Mouse (Mus musculus): ENCODE measurements at regions not wholly inside any gene's neighbourhood (a gene's known extent, or its start where the extent isn't known, plus 50 kb on each side); places are given as distances from the start of the nearest gene placed in this dataset.

GRCm38 (mm10) chr13:43724161-43724560, 60.4 kb upstream of the Cd83 start:
- DNase-seq (ENCODE audit: low spot score), result no peak

- peak; percentile 67 for DNase-seq (ENCODE audit: low spot score)
Observed at GRCm38 (mm10) chr13:43725698-43726097, 58.9 kb upstream of the Cd83 start.

DNA sequence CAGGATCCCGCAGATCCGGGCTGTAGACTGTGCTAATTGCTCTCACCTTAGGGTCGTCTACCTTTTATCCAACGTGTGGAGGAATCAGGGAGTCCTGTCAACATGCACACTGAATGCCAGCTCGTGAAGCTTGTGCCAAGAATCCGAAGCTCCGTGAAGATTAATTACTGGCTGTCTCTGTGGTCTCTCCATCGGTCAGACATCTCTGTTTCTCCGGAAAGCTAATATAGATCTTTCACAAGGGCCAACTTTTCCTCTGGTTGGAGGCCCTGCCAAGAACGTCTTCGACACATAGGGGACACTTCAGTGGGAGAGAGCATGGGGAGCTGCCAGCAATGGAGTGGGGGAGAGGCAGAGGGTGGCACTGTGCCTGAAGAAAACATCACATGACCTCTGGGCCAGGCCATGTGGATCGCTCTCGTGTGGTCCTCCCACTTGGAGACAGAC, 57.7 kb upstream of the Cd83 start:
- no peak for DNase-seq (ENCODE audit: low spot score)

DNA sequence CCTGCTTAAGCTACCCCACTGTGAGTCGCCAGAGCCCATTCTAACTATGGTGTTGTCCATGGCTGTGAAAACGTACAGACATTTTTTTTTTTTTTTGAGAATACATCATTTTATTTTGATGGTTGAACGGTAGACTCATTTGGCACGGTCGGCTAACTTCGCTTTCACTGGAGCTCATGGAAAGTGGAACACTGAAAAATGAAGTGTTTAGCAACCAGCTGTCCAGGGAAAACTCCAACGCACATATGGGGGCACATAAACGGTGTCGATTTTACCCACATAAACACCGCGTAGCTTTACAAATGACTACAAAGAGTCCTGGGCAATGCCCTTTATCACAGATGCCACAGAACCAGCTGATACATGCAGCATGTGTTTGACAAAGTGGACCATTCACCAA, 55.0 kb upstream of the Cd83 start:
- no peak for DNase-seq (ENCODE audit: low spot score)

DNA sequence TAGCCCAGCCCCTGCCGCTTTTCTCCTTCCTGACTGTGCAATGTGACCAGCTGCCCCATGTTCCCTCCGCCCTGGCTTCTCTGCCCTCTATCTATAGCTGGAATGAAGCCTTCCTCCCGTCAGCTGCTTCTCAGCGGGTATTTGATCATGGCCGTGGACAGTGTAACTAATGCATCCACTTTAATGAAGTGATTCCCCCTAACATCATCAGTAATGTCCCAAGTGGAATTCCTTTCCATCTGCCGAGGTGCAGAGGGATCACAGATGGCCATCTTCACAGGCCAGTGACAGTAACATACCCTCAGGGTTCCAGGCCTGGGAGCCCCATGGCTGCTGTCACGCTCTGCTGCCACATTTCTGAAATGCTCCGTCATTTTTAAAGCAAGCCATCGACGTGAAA, 51.5 kb upstream of the Cd83 start:
- no peak for DNase-seq (ENCODE audit: low spot score)

DNA sequence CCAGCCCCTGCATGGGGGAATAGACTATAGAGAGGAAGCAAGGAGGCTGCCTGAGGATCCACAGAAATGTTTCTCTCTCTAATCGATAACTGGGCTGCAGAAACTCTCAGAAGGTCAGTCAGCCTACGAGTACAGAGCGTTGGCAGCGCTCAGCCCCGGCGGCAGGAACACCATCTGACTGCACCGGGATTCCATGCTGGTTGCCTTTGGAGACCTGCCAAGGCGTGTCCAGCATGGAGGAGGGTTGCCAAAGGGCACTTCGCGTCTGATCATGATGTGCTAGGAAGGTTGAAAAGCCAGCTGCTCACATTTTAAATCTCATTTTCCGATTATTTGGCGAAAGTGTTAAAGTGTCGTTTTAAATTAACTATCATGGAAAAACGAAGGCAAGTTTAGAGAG, 49.9 kb upstream of the Cd83 start:
- peak; percentile 63 for DNase-seq (ENCODE audit: low spot score)
